Mouse (Mus musculus) hindbrain, embryonic 12.5 days (tissue): ENCODE measurements around the gene Stk19. TPM values are rescaled to one million over a fixed set of nuclear protein-coding genes. Genes with fewer than 3 reads are reported as not detected.
"Not testable (repeated sequence)": the region's sequence is repeated elsewhere in the genome, so short reads cannot be mapped to it uniquely, and the experiment has no call there.

Source experiments
- ATAC-seq: fragments of 200-750 bp; cut with Nextera tagmentation; 2 replicates; pipeline ENCODE4 v1.8.0; 2017; ENCODE audit warnings: moderate TSS enrichment; ENCODE audit not compliant: low FRiP score
- H3K27ac ChIP-seq: fragments of 300-500 bp; sonication (generic); 2 replicates; pipeline ENCODE4 v1.5.1; 2016; ENCODE audit warnings: mild to moderate bottlenecking
- H3K27me3 ChIP-seq: fragments of 300-500 bp; sonication (generic); 2 replicates; pipeline ENCODE4 v1.6.1; 2016; ENCODE audit warnings: mild to moderate bottlenecking
- H3K36me3 ChIP-seq: fragments of 300-500 bp; sonication (generic); 2 replicates; pipeline ENCODE4 v1.6.1; 2016; ENCODE audit warnings: mild to moderate bottlenecking
- H3K4me1 ChIP-seq: fragments of 300-500 bp; sonication (generic); 2 replicates; pipeline ENCODE4 v1.6.1; 2016
- H3K4me2 ChIP-seq: fragments of 300-500 bp; sonication (generic); replicated peaks from 2 replicates; pipeline ENCODE4 v1.6.1; 2016; ENCODE audit warnings: mild to moderate bottlenecking
- H3K4me3 ChIP-seq: fragments of 300-500 bp; sonication (generic); 2 replicates; pipeline ENCODE4 v1.5.1; 2016; ENCODE audit warnings: mild to moderate bottlenecking
- H3K9ac ChIP-seq: fragments of 300-500 bp; sonication (generic); 2 replicates; pipeline ENCODE4 v1.6.1; 2016; ENCODE audit warnings: mild to moderate bottlenecking, moderate library complexity
- H3K9me3 ChIP-seq: fragments of 300-500 bp; sonication (generic); replicated peaks from 2 replicates; pipeline ENCODE4 v1.6.1; 2016; ENCODE audit warnings: mild to moderate bottlenecking
- WGBS: fragments of 180-500 bp; shearing (Covaris S2); methylation state at CpG from one replicate; pipeline ENCODE4 v1.1.7; 2016; 5-methylcytosine and 5-hydroxymethylcytosine counted together
- polyA plus RNA-seq: library from polyadenylated mRNA; unstranded; fragments of >200 nt; fragmentation: Nextera tagmentation; extraction: Ambion mirVana; gene quantifications from 2 replicates; pipeline ENCODE4 v1.2.1, GENCODE M21; 2016

Stk19 gene
- polyA plus RNA-seq, 1 experiment from 2014 or later: 25.0 TPM

GRCm38 (mm10) chr17:34837464-34838324, 949 bp upstream of the Stk19 start:
- Histone ChIP-seq H3K9me3 (no peaks in the 10 kb centered on the region), H3K27ac (peak overlapping the region; percentile 61; the same call in 1 of the 2 replicates), H3K4me2 (peak overlapping the region; percentile 96), H3K27me3 (no peaks in the 10 kb centered on the region), H3K4me3 (peak overlapping the region; percentile 72), H3K4me1 (peaks cover 27% of the 10 kb centered on the region), H3K9ac (peak overlapping the region; percentile 80), H3K36me3 (peaks cover 53% of the 10 kb centered on the region)
- WGBS: 43% methylated on average over 43 of the region's 43 CpGs
- ATAC-seq: peak; percentile 33

GRCm38 (mm10) chr17:34836155-34836855, 440 bp downstream of the Stk19 start:
- Histone ChIP-seq H3K27ac (peak overlapping the region; percentile 80), H3K9me3 (no peaks in the 10 kb centered on the region), H3K27me3 (no peaks in the 10 kb centered on the region), H3K9ac (peak overlapping the region; percentile 77), H3K4me2 (peak overlapping the region; percentile 89), H3K4me3 (peak overlapping the region; percentile 72), H3K4me1 (peaks cover 27% of the 10 kb centered on the region), H3K36me3 (peaks cover 46% of the 10 kb centered on the region)
- peak; percentile 83 for ATAC-seq
- WGBS: 4% methylated on average over 47 of the region's 48 CpGs

GRCm38 (mm10) chr17:34830776-34831175, 6.0 kb downstream of the Stk19 start:
- 96% methylated on average over 1 of the region's 1 CpGs for WGBS
- H3K27me3 ChIP-seq, H3K4me3 ChIP-seq, H3K9ac ChIP-seq, H3K4me2 ChIP-seq, H3K4me1 ChIP-seq, ATAC-seq, H3K27ac ChIP-seq, H3K9me3 ChIP-seq: not testable (repeated sequence)
- H3K36me3 ChIP-seq: peaks cover 70% of the 10 kb centered on the region

- 83% methylated on average over 7 of the region's 7 CpGs for WGBS
- no peak overlapping the region for H3K9ac ChIP-seq
- H3K4me2 ChIP-seq: no peak overlapping the region
- no peak overlapping the region for H3K27ac ChIP-seq
- H3K27me3 ChIP-seq: no peaks in the 10 kb centered on the region
- H3K4me1 ChIP-seq: no peaks in the 10 kb centered on the region
- no peaks in the 10 kb centered on the region for H3K9me3 ChIP-seq
- no peak for ATAC-seq
- H3K4me3 ChIP-seq: no peak overlapping the region
- no peaks in the 10 kb centered on the region for H3K36me3 ChIP-seq
Observed at GRCm38 (mm10) chr17:34814818-34815370, 21.9 kb downstream of the Stk19 start.

GRCm38 (mm10) chr17:34813747-34814146, 23.0 kb downstream of the Stk19 start:
- not testable (repeated sequence) for H3K4me3 ChIP-seq, ATAC-seq, H3K27me3 ChIP-seq, H3K9ac ChIP-seq, H3K4me1 ChIP-seq, H3K27ac ChIP-seq, H3K4me2 ChIP-seq, H3K9me3 ChIP-seq, H3K36me3 ChIP-seq
- WGBS: 63% methylated on average over 12 of the region's 12 CpGs

- 0 out of 2 replicates have a peak overlapping the region, but pooled peaks have one; percentile 27 for H3K9ac ChIP-seq
- H3K9me3 ChIP-seq: no peaks in the 10 kb centered on the region
- no peaks in the 10 kb centered on the region for H3K27me3 ChIP-seq
- H3K4me1 ChIP-seq: no peaks in the 10 kb centered on the region
- no peak overlapping the region for H3K4me3 ChIP-seq
- H3K27ac ChIP-seq: no peak overlapping the region
- no peak for ATAC-seq
- no peaks in the 10 kb centered on the region for H3K36me3 ChIP-seq
- WGBS: 71% methylated on average over 15 of the region's 15 CpGs
- H3K4me2 ChIP-seq: no peak overlapping the region
Observed at GRCm38 (mm10) chr17:34811275-34811674, 25.5 kb downstream of the Stk19 start.

- H3K4me2 ChIP-seq, H3K36me3 ChIP-seq, H3K9me3 ChIP-seq, H3K9ac ChIP-seq, H3K27me3 ChIP-seq, ATAC-seq, H3K4me1 ChIP-seq, H3K4me3 ChIP-seq, H3K27ac ChIP-seq: not testable (repeated sequence)
- 79% methylated on average over 8 of the region's 8 CpGs for WGBS
Observed at GRCm38 (mm10) chr17:34810811-34811210, 25.9 kb downstream of the Stk19 start.

- not testable (repeated sequence) for H3K27me3 ChIP-seq
Observed at GRCm38 (mm10) chr17:34810411-34810810, 26.3 kb downstream of the Stk19 start.

GRCm38 (mm10) chr17:34808599-34809205, 28.0 kb downstream of the Stk19 start:
- Histone ChIP-seq H3K36me3 (no peaks in the 10 kb centered on the region), H3K27me3 (no peaks in the 10 kb centered on the region), H3K4me2 (no peak overlapping the region), H3K4me3 (no peak overlapping the region), H3K9ac (no peak overlapping the region), H3K27ac (no peak overlapping the region), H3K4me1 (no peaks in the 10 kb centered on the region), H3K9me3 (peaks cover 8% of the 10 kb centered on the region; the same call in 1 of the 2 replicates)
- no peak for ATAC-seq
- WGBS: 85% methylated on average over 6 of the region's 6 CpGs

More at GRCm38 (mm10) chr17:34810411-34810810, 26.3 kb downstream of the Stk19 start:
- not testable (repeated sequence) for H3K4me2 ChIP-seq, H3K36me3 ChIP-seq, H3K27ac ChIP-seq, H3K9me3 ChIP-seq, H3K4me3 ChIP-seq, H3K4me1 ChIP-seq, ATAC-seq, H3K9ac ChIP-seq
- WGBS: 82% methylated on average over 5 of the region's 5 CpGs

- H3K27me3 ChIP-seq: no peaks in the 10 kb centered on the region
- H3K36me3 ChIP-seq: no peaks in the 10 kb centered on the region
- no peak overlapping the region for H3K27ac ChIP-seq
- H3K4me1 ChIP-seq: no peaks in the 10 kb centered on the region
- H3K9ac ChIP-seq: no peak overlapping the region
- H3K4me2 ChIP-seq: no peak overlapping the region
- WGBS: 72% methylated on average over 3 of the region's 3 CpGs
- peaks cover 8% of the 10 kb centered on the region; the same call in 1 of the 2 replicates for H3K9me3 ChIP-seq
- no peak overlapping the region for H3K4me3 ChIP-seq
- no peak for ATAC-seq
Observed at GRCm38 (mm10) chr17:34807176-34807575, 29.6 kb downstream of the Stk19 start.

GRCm38 (mm10) chr17:34804871-34805562, 31.7 kb downstream of the Stk19 start:
- Histone ChIP-seq H3K4me3 (no peak overlapping the region), H3K9ac (no peak overlapping the region), H3K36me3 (no peaks in the 10 kb centered on the region), H3K4me2 (no peak overlapping the region), H3K27ac (no peak overlapping the region), H3K4me1 (no peaks in the 10 kb centered on the region), H3K9me3 (peaks cover 8% of the 10 kb centered on the region; the same call in 1 of the 2 replicates), H3K27me3 (no peaks in the 10 kb centered on the region)
- ATAC-seq: no peak
- WGBS: 77% methylated on average over 6 of the region's 6 CpGs
